Mouse (Mus musculus): ENCODE data around the gene Nxph4. TPM values are rescaled to one million over a fixed set of nuclear protein-coding genes. Genes with fewer than 3 reads are reported as not detected.

The Nxph4 gene
- polyA plus RNA-seq, 1 experiment from 2014 or later, result 0.81 TPM

DNA sequence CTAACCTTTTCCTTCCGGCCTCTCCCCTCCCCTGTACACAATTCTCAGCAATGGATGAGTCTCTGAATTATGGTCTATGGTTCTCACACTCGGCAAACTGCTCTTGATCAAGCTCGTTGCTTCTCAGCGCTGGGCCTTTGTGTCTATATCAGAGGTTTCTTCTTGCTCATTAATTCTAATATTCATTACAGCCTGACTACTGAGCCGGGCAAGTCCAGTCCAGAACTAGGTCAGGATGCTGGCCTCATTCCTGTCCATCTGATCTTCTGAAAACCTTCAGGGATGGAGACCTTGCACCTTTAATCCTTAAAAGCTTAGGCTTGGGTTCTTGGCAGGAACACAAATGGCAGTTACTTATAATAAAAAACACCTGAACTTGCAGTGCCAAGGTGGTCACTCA, 34.8 kb downstream of the Nxph4 start:
- Histone ChIP-seq H3K4me2 (ENCODE audit: low read length) (no peak overlapping the region), H3K36me3 (ENCODE audit: control insufficient read depth, insufficient read depth, low read length) (peaks cover 70% of the 10 kb centered on the region), H3K4me1 (ENCODE audit: control insufficient read depth in 2 of 2, insufficient read depth in 2 of 2, low read length in 2 of 2) (no peaks in the 10 kb centered on the region), H3K27ac (replicated peaks in 1 of 2; ENCODE audit: control insufficient read depth in 1 of 2, insufficient read depth in 1 of 2, low read depth in 2 of 2, low read length in 2 of 2) (no peak overlapping the region), H3K9me3 (ENCODE audit: control insufficient read depth, low read length) (no peaks in the 10 kb centered on the region), H3K27me3 (ENCODE audit: control insufficient read depth, insufficient read depth, low read length) (no peaks in the 10 kb centered on the region), H3K4me3 (ENCODE audit: control insufficient read depth in 1 of 2, insufficient read depth in 1 of 2, low read depth in 1 of 2, low read length in 2 of 2) (no peak overlapping the region), H3K9ac (ENCODE audit: low read length) (no peak overlapping the region)
- ATAC-seq (ENCODE audit: insufficient number of reproducible peaks, insufficient read depth, low FRiP score, low read depth), result no peak
- WGBS, result 84% methylated on average over 5 of the region's 5 CpGs

- H3K4me3 ChIP-seq (ENCODE audit: control insufficient read depth in 1 of 2, insufficient read depth in 1 of 2, low read depth in 1 of 2, low read length in 2 of 2), result no peak overlapping the region
Measured at GRCm38 (mm10) chr10:127496156-127496555, 38.2 kb downstream of the Nxph4 start.

GRCm38 (mm10) chr10:127492118-127492517, 42.2 kb downstream of the Nxph4 start:
- H3K27me3 ChIP-seq (ENCODE audit: control insufficient read depth, insufficient read depth, low read length), result no peaks in the 10 kb centered on the region
- 72% methylated on average over 3 of the region's 3 CpGs for WGBS
- no peak overlapping the region for H3K4me2 ChIP-seq (ENCODE audit: low read length)
- no peaks in the 10 kb centered on the region for H3K9me3 ChIP-seq (ENCODE audit: control insufficient read depth, low read length)
- H3K36me3 ChIP-seq (ENCODE audit: control insufficient read depth, insufficient read depth, low read length), result peaks cover 99% of the 10 kb centered on the region
- no peak for ATAC-seq (ENCODE audit: insufficient number of reproducible peaks, insufficient read depth, low FRiP score, low read depth)
- H3K4me1 ChIP-seq (ENCODE audit: control insufficient read depth in 2 of 2, insufficient read depth in 2 of 2, low read length in 2 of 2), result no peaks in the 10 kb centered on the region
- no peak overlapping the region for H3K27ac ChIP-seq (replicated peaks in 1 of 2; ENCODE audit: control insufficient read depth in 1 of 2, insufficient read depth in 1 of 2, low read depth in 2 of 2, low read length in 2 of 2)
- no peak overlapping the region for H3K9ac ChIP-seq (ENCODE audit: low read length)
- no peak overlapping the region for H3K4me3 ChIP-seq (ENCODE audit: control insufficient read depth in 1 of 2, insufficient read depth in 1 of 2, low read depth in 1 of 2, low read length in 2 of 2)

More at GRCm38 (mm10) chr10:127496156-127496555, 38.2 kb downstream of the Nxph4 start:
- H3K27ac ChIP-seq (replicated peaks in 1 of 2; ENCODE audit: control insufficient read depth in 1 of 2, insufficient read depth in 1 of 2, low read depth in 2 of 2, low read length in 2 of 2), result no peak overlapping the region
- H3K9ac ChIP-seq (ENCODE audit: low read length), result no peak overlapping the region
- H3K36me3 ChIP-seq (ENCODE audit: control insufficient read depth, insufficient read depth, low read length), result peaks cover 96% of the 10 kb centered on the region
- no peak for ATAC-seq (ENCODE audit: insufficient number of reproducible peaks, insufficient read depth, low FRiP score, low read depth)
- H3K4me2 ChIP-seq (ENCODE audit: low read length), result no peak overlapping the region
- H3K4me1 ChIP-seq (ENCODE audit: control insufficient read depth in 2 of 2, insufficient read depth in 2 of 2, low read length in 2 of 2), result no peaks in the 10 kb centered on the region
- no peaks in the 10 kb centered on the region for H3K9me3 ChIP-seq (ENCODE audit: control insufficient read depth, low read length)
- no peaks in the 10 kb centered on the region for H3K27me3 ChIP-seq (ENCODE audit: control insufficient read depth, insufficient read depth, low read length)
- WGBS, result 95% methylated on average over 3 of the region's 3 CpGs

GRCm38 (mm10) chr10:127491128-127491512, 43.2 kb downstream of the Nxph4 start:
- Histone ChIP-seq H3K9me3 (ENCODE audit: control insufficient read depth, low read length) (no peaks in the 10 kb centered on the region), H3K9ac (ENCODE audit: low read length) (no peak overlapping the region), H3K4me2 (ENCODE audit: low read length) (no peak overlapping the region), H3K27me3 (ENCODE audit: control insufficient read depth, insufficient read depth, low read length) (no peaks in the 10 kb centered on the region), H3K27ac (replicated peaks in 1 of 2; ENCODE audit: control insufficient read depth in 1 of 2, insufficient read depth in 1 of 2, low read depth in 2 of 2, low read length in 2 of 2) (no peak overlapping the region), H3K4me3 (ENCODE audit: control insufficient read depth in 1 of 2, insufficient read depth in 1 of 2, low read depth in 1 of 2, low read length in 2 of 2) (no peak overlapping the region), H3K4me1 (ENCODE audit: control insufficient read depth in 2 of 2, insufficient read depth in 2 of 2, low read length in 2 of 2) (no peaks in the 10 kb centered on the region), H3K36me3 (ENCODE audit: control insufficient read depth, insufficient read depth, low read length) (peaks cover 97% of the 10 kb centered on the region)
- no peak for ATAC-seq (ENCODE audit: insufficient number of reproducible peaks, insufficient read depth, low FRiP score, low read depth)
- 84% methylated on average over 8 of the region's 8 CpGs for WGBS

DNA sequence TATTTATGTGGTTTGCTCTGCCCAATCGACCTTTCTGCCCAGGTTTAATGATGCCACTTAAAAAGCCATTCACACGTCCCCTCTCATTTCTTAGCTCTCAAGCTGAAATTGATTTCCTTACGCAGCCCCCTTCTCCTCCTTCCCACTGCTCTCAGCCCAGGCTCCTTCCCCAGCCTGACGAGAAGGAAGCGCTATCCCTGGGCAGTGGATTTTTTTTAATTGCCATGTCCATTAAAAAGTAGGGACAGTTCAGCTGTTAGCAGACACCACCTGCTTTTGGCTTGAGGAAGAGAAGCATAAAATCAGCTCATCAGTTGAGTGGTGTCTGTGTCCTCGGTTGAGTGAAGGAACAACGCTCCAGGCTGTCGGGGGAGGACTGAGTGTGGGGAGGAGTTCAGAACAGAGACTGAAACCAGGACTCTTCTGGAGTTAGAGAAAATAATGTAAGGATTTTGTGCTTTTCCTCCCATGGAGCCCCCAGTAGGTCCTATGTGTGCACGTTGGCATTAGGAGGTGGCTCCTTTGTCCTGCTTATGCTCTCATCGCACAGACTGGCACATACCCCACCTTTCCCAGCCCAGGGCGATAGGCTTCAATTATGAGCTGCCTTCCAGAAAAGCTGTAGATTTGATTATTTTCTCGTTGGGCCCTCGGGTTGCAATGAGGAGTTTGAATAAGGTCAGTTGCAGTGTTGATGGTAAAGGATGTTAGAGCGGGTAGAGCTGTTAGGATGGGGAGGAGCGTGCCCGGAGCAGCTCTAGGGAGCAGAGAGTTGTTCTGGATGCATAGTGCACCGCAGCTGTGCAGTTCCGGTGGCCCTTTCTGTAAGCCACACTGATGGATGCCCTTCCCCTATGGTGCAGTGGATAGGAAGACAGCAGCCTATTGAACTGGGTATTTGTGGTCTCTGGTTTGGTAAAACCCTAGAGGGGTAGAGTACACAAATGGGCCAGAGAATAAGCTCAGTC, 43.9 kb downstream of the Nxph4 start:
- H3K9me3 ChIP-seq (ENCODE audit: control insufficient read depth, low read length), result no peaks in the 10 kb centered on the region
- WGBS, result 91% methylated on average over 18 of the region's 18 CpGs
- H3K27me3 ChIP-seq (ENCODE audit: control insufficient read depth, insufficient read depth, low read length), result no peaks in the 10 kb centered on the region
- ATAC-seq (ENCODE audit: insufficient number of reproducible peaks, insufficient read depth, low FRiP score, low read depth), result no peak
- H3K36me3 ChIP-seq (ENCODE audit: control insufficient read depth, insufficient read depth, low read length), result peaks cover 97% of the 10 kb centered on the region
- H3K27ac ChIP-seq (replicated peaks in 1 of 2; ENCODE audit: control insufficient read depth in 1 of 2, insufficient read depth in 1 of 2, low read depth in 2 of 2, low read length in 2 of 2), result no peak overlapping the region
- H3K4me2 ChIP-seq (ENCODE audit: low read length), result no peak overlapping the region
- no peak overlapping the region for H3K4me3 ChIP-seq (ENCODE audit: control insufficient read depth in 1 of 2, insufficient read depth in 1 of 2, low read depth in 1 of 2, low read length in 2 of 2)
- H3K9ac ChIP-seq (ENCODE audit: low read length), result no peak overlapping the region
- no peaks in the 10 kb centered on the region for H3K4me1 ChIP-seq (ENCODE audit: control insufficient read depth in 2 of 2, insufficient read depth in 2 of 2, low read length in 2 of 2)

DNA sequence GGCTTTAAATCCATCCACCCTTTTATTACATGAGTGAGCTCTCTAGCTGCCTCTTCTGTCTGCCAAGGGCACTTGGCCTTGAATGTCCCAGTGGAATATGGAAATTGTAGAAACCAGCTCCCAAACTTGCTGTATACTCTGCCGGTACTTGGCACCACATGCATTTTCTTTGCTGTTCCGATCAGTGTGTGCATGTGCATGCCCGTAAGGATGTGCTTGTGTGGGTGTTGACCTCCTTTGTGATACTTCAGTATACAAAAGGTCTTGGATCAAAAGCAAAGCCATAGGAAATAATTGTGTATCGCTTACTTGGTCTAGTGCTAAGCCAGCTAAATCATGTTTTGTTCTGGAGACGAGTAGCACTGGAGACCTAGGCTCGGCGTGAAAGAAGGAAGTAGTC, 45.5 kb downstream of the Nxph4 start:
- no peak for ATAC-seq (ENCODE audit: insufficient number of reproducible peaks, insufficient read depth, low FRiP score, low read depth)
- 86% methylated on average over 7 of the region's 7 CpGs for WGBS
- H3K27me3 ChIP-seq (ENCODE audit: control insufficient read depth, insufficient read depth, low read length), result no peaks in the 10 kb centered on the region
- H3K9ac ChIP-seq (ENCODE audit: low read length), result no peak overlapping the region
- no peak overlapping the region for H3K4me3 ChIP-seq (ENCODE audit: control insufficient read depth in 1 of 2, insufficient read depth in 1 of 2, low read depth in 1 of 2, low read length in 2 of 2)
- H3K4me1 ChIP-seq (ENCODE audit: control insufficient read depth in 2 of 2, insufficient read depth in 2 of 2, low read length in 2 of 2), result no peaks in the 10 kb centered on the region
- no peaks in the 10 kb centered on the region for H3K9me3 ChIP-seq (ENCODE audit: control insufficient read depth, low read length)
- H3K4me2 ChIP-seq (ENCODE audit: low read length), result no peak overlapping the region
- peaks cover 97% of the 10 kb centered on the region for H3K36me3 ChIP-seq (ENCODE audit: control insufficient read depth, insufficient read depth, low read length)
- no peak overlapping the region for H3K27ac ChIP-seq (replicated peaks in 1 of 2; ENCODE audit: control insufficient read depth in 1 of 2, insufficient read depth in 1 of 2, low read depth in 2 of 2, low read length in 2 of 2)

- H3K9ac ChIP-seq (ENCODE audit: low read length), result no peak overlapping the region
- no peak overlapping the region for H3K4me2 ChIP-seq (ENCODE audit: low read length)
Measured at GRCm38 (mm10) chr10:127485235-127485634, 49.1 kb downstream of the Nxph4 start.

More at GRCm38 (mm10) chr10:127485235-127485634, 49.1 kb downstream of the Nxph4 start:
- H3K36me3 ChIP-seq (ENCODE audit: control insufficient read depth, insufficient read depth, low read length), result peaks cover 94% of the 10 kb centered on the region
- H3K27me3 ChIP-seq (ENCODE audit: control insufficient read depth, insufficient read depth, low read length), result no peaks in the 10 kb centered on the region
- H3K9me3 ChIP-seq (ENCODE audit: control insufficient read depth, low read length), result no peaks in the 10 kb centered on the region
- H3K4me1 ChIP-seq (ENCODE audit: control insufficient read depth in 2 of 2, insufficient read depth in 2 of 2, low read length in 2 of 2), result no peaks in the 10 kb centered on the region
- 79% methylated on average over 10 of the region's 10 CpGs for WGBS
- H3K4me3 ChIP-seq (ENCODE audit: control insufficient read depth in 1 of 2, insufficient read depth in 1 of 2, low read depth in 1 of 2, low read length in 2 of 2), result no peak overlapping the region
- no peak for ATAC-seq (ENCODE audit: insufficient number of reproducible peaks, insufficient read depth, low FRiP score, low read depth)
- no peak overlapping the region; a peak in 1 of 4 replicates for H3K27ac ChIP-seq (replicated peaks in 1 of 2; ENCODE audit: control insufficient read depth in 1 of 2, insufficient read depth in 1 of 2, low read depth in 2 of 2, low read length in 2 of 2)

Data from heart, embryonic 14.5 days (tissue).